Mouse (Mus musculus) MEL (cell line): ENCODE measurements around the gene Gas2. TPM values are rescaled to one million over a fixed set of nuclear protein-coding genes. Genes with fewer than 3 reads are reported as not detected.

ENCODE experiments used
- DNase-seq: peaks from one replicate; pipeline ENCODE4 v3.0.0; 2011; ENCODE audit warnings: low read depth, low spot score
- H3K27ac ChIP-seq: 2 replicates; pipeline ENCODE4 v1.5.1; 2012; ENCODE audit warnings: low read depth, mild to moderate bottlenecking, control low read depth, low read length, moderate library complexity; ENCODE audit not compliant: control insufficient read depth
- H3K27me3 ChIP-seq, 2 experiments: fragments of 150-350 bp in 1 of 2; sonication (generic) in 1 of 2; 2 replicates each; pipeline ENCODE4 v1.6.1; 2012; ENCODE audit warnings: low read length in 2 of 2, mild to moderate bottlenecking in 2 of 2, improper control_type of control experiment in 1 of 2, moderate library complexity in 1 of 2; ENCODE audit not compliant: insufficient read depth in 2 of 2, control insufficient read depth in 1 of 2
- H3K36me3 ChIP-seq, 2 experiments: 2 replicates each; pipeline ENCODE4 v1.6.1; 2012 to 2014; ENCODE audit warnings: low read length in 2 of 2, improper control_type of control experiment in 1 of 2, inconsistent platforms in 1 of 2, mild to moderate bottlenecking in 1 of 2; ENCODE audit not compliant: insufficient read depth in 2 of 2, control insufficient read depth in 1 of 2
- H3K4me1 ChIP-seq, 2 experiments: fragments of 150-350 bp in 1 of 2; sonication (generic) in 1 of 2; 2 replicates each; pipeline ENCODE4 v1.6.1; 2012; ENCODE audit warnings: low read length in 2 of 2, improper control_type of control experiment in 1 of 2, mild to moderate bottlenecking in 1 of 2; ENCODE audit not compliant: insufficient read depth in 2 of 2, control insufficient read depth in 1 of 2
- H3K4me3 ChIP-seq, 2 experiments: fragments of 150-350 bp in 1 of 2; sonication (generic) in 1 of 2; 2 replicates each; pipeline ENCODE4 v1.5.1; 2012; ENCODE audit warnings: low read depth in 2 of 2, low read length in 2 of 2, mild to moderate bottlenecking in 2 of 2, moderate library complexity in 2 of 2, control low read depth in 1 of 2, improper control_type of control experiment in 1 of 2; ENCODE audit not compliant: control insufficient read depth in 1 of 2, insufficient read depth in 1 of 2
- H3K79me2 ChIP-seq: 2 replicates; pipeline ENCODE4 v1.6.1; 2012; ENCODE audit warnings: mild to moderate bottlenecking, low read length, moderate library complexity; ENCODE audit not compliant: control insufficient read depth, poor library complexity, insufficient read depth
- H3K9ac ChIP-seq: 2 replicates; pipeline ENCODE4 v1.6.1; 2012; ENCODE audit warnings: low read depth, mild to moderate bottlenecking, control low read depth, low read length, moderate library complexity; ENCODE audit not compliant: control insufficient read depth, poor library complexity, severe bottlenecking
- H3K9me3 ChIP-seq: fragments of 150-350 bp; sonication (generic); replicated peaks from 2 replicates; pipeline ENCODE4 v1.6.1; 2012; ENCODE audit warnings: mild to moderate bottlenecking, low read length, improper control_type of control experiment, moderate library complexity; ENCODE audit not compliant: insufficient read depth
- BHLHE40 ChIP-seq: IDR thresholded peaks from 2 replicates; pipeline ENCODE4 v1.6.1; 2012; ENCODE audit warnings: low read depth, mild to moderate bottlenecking, inconsistent platforms, low read length, improper control_type of control experiment, borderline replicate concordance
- CHD2 ChIP-seq: IDR thresholded peaks from 2 replicates; pipeline ENCODE4 v1.6.1; 2011; ENCODE audit warnings: low read length, improper control_type of control experiment
- CTCF ChIP-seq, 3 experiments: IDR thresholded peaks in 2 of 3; conservative IDR thresholded peaks in 1 of 3; 2 replicates each; pipeline ENCODE4 v1.5.1; 2011 to 2012; ENCODE audit warnings: low read length in 3 of 3, low read depth in 2 of 3, mild to moderate bottlenecking in 2 of 3, improper control_type of control experiment in 1 of 3, inconsistent platforms in 1 of 3, mixed read lengths in 1 of 3, moderate library complexity in 1 of 3; ENCODE audit not compliant: control insufficient read depth in 1 of 3, insufficient read depth in 1 of 3, poor library complexity in 1 of 3, severe bottlenecking in 1 of 3
- ELF1 ChIP-seq: IDR thresholded peaks from 2 replicates; pipeline ENCODE4 v1.6.1; 2014; ENCODE audit warnings: low read depth, mild to moderate bottlenecking, inconsistent platforms, low read length, improper control_type of control experiment, moderate library complexity
- EP300 ChIP-seq, 2 experiments: IDR thresholded peaks; 2 replicates each; pipeline ENCODE4 v1.6.1; 2011; ENCODE audit warnings: improper control_type of control experiment in 2 of 2, low read length in 2 of 2, low read depth in 1 of 2, mild to moderate bottlenecking in 1 of 2
- GATA1 ChIP-seq: IDR thresholded peaks from 2 replicates; pipeline ENCODE4 v1.6.1; 2011; ENCODE audit warnings: low read depth, low read length, improper control_type of control experiment
- MXI1 ChIP-seq: IDR thresholded peaks from 2 replicates; pipeline ENCODE4 v1.6.1; 2011; ENCODE audit warnings: mild to moderate bottlenecking, low read depth, low read length, improper control_type of control experiment
- NRF1 ChIP-seq: IDR thresholded peaks from 2 replicates; pipeline ENCODE4 v1.6.1; 2014; ENCODE audit warnings: low read depth, mild to moderate bottlenecking, inconsistent platforms, low read length, improper control_type of control experiment, moderate library complexity; ENCODE audit not compliant: poor library complexity, insufficient read depth, severe bottlenecking
- POLR2AphosphoS5 ChIP-seq: IDR thresholded peaks from 2 replicates; pipeline ENCODE4 v1.6.1; 2012; ENCODE audit warnings: low read depth, borderline replicate concordance, mild to moderate bottlenecking, inconsistent platforms, low read length, moderate library complexity, mixed read lengths
- RAD21 ChIP-seq: IDR thresholded peaks from 2 replicates; pipeline ENCODE4 v1.6.1; 2011; ENCODE audit warnings: mild to moderate bottlenecking, low read depth, low read length, improper control_type of control experiment
- SIN3A ChIP-seq: IDR thresholded peaks from 2 replicates; pipeline ENCODE4 v1.6.1; 2012; ENCODE audit warnings: low read length, improper control_type of control experiment, inconsistent platforms
- SMC3 ChIP-seq: IDR thresholded peaks from 2 replicates; pipeline ENCODE4 v1.6.1; 2011; ENCODE audit warnings: low read depth, low read length, improper control_type of control experiment
- TCF12 ChIP-seq: IDR thresholded peaks from 2 replicates; pipeline ENCODE4 v1.6.1; 2014; ENCODE audit warnings: low read depth, mild to moderate bottlenecking, inconsistent platforms, low read length, improper control_type of control experiment, moderate library complexity
- USF1 ChIP-seq: IDR thresholded peaks from 2 replicates; pipeline ENCODE4 v1.6.1; 2014; ENCODE audit warnings: low read depth, mild to moderate bottlenecking, inconsistent platforms, low read length, improper control_type of control experiment, moderate library complexity
- USF2 ChIP-seq, 2 experiments: IDR thresholded peaks; 2 replicates each; pipeline ENCODE4 v1.6.1; 2011 to 2012; ENCODE audit warnings: improper control_type of control experiment in 2 of 2, low read length in 2 of 2, borderline replicate concordance in 1 of 2, inconsistent platforms in 1 of 2, low read depth in 1 of 2, mild to moderate bottlenecking in 1 of 2; ENCODE audit not compliant: insufficient read depth in 1 of 2
- ZC3H11A ChIP-seq: IDR thresholded peaks from 2 replicates; pipeline ENCODE4 v1.6.1; 2012; ENCODE audit warnings: low read depth, mild to moderate bottlenecking, inconsistent platforms, low read length, improper control_type of control experiment
- polyA plus RNA-seq, 2 experiments: library from polyadenylated mRNA; stranded (reverse) in 1 of 2; unstranded in 1 of 2; fragments of >175 nt in 1 of 2; fragments of >200 nt in 1 of 2; gene quantifications; 2 replicates each; pipeline versions ENCODE4 v1.2.1 to v1.2.4; 2012; ENCODE audit warnings: low replicate concordance in 2 of 2, low read depth in 1 of 2; ENCODE audit not compliant: insufficient read length in 2 of 2, insufficient read depth in 1 of 2, missing spikeins in 1 of 2
- total RNA-seq: library from RNA; depleted of rRNA; stranded (reverse); fragments of 300-350 nt; gene quantifications from 2 replicates; pipeline ENCODE4 v1.2.3, GENCODE M21; 2012

Gene Gas2
- total and polyA plus RNA-seq, 3 experiments = 10.8 to 21.2 TPM; not detected in 1

DNA sequence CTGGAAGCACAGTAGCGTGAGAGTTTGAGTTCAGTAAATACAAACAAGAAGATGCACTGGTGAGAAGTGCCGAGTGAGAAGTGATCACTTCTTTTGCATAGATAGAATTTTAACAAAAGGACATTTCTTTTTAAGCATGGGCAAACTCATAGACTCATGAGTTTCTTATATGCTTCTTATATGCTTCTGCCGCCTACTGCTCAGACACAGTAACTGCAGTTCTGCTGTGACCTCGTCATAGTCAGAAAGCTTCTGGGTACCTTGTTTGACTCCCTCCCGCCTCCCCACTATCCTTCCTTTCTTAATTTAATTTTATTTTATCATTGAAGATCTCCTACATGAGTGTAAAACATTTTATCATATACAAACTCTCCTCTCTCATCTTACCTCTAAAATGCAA lies 117.5 kb downstream of the Gas2 start:
- H3K27ac ChIP-seq = no peak overlapping the region
- peak; percentile 61 for DNase-seq
- H3K4me3 ChIP-seq = no peak overlapping the region
- peaks cover 12 to 13% of the 10 kb centered on the region in 2 experiments for H3K4me1 ChIP-seq
- TF ChIP-seq POLR2AphosphoS5 (no peak), SMC3 (peak; percentile 65), ZC3H11A (peak; percentile 20; the same call in 1 of the 2 replicates), RAD21 (peak; percentile 61), CTCF (IDR thresholded peaks at IDR 0.05 in 2 of 3, conservative IDR thresholded peaks at IDR 0.05 in 1 of 3; ENCODE audit: control insufficient read depth in 1 of 3, insufficient read depth in 1 of 3, low read depth in 2 of 3, low read length in 3 of 3, poor library complexity in 1 of 3, severe bottlenecking in 1 of 3) (peak; percentile 35 to 61 (median 52); a peak in 5 of 6 replicates)
- H3K27me3 ChIP-seq = no peaks in the 10 kb centered on the region
- H3K36me3 ChIP-seq = peaks cover 0 to 14% of the 10 kb centered on the region in 2 experiments; a peak in 2 of 4 replicates
- no peaks in the 10 kb centered on the region for H3K79me2 ChIP-seq
- no peaks in the 10 kb centered on the region for H3K9me3 ChIP-seq
- H3K9ac ChIP-seq = no peak overlapping the region

DNA sequence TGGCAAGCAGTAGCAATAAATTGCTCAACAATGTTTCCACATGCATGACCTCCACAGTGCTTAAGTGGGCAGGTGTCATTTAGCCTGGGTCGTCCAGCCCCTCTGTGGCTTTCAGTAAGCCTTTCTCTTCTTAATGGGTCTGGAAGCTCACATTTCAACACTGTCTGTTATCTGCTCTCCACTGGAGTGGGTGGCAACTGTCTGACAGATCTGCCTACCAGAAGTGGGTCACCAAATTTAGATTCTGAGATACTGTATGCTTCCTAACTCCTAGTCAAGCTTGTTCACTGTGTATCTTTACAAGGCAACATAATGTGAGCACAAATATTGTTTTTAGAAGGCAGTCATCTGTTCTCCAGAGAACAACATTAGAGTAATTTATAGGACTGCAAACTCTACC lies 120.5 kb downstream of the Gas2 start:
- Histone ChIP-seq H3K27ac (no peak overlapping the region), H3K9ac (no peak overlapping the region), H3K9me3 (no peaks in the 10 kb centered on the region), H3K4me3 (no peak overlapping the region), H3K27me3 (no peaks in the 10 kb centered on the region), H3K4me1 (peaks cover 20 to 25% of the 10 kb centered on the region in 2 experiments), H3K36me3 (peaks cover 0 to 29% of the 10 kb centered on the region in 2 experiments; a peak in 2 of 4 replicates), H3K79me2 (no peaks in the 10 kb centered on the region)
- DNase-seq = peak; percentile 46
- TF ChIP-seq USF2 (IDR thresholded peaks at IDR 0.05; ENCODE audit: borderline replicate concordance in 1 of 2, insufficient read depth in 1 of 2, low read depth in 1 of 2, low read length in 2 of 2) = no peak
- TF ChIP-seq EP300 (IDR thresholded peaks at IDR 0.05; ENCODE audit: low read depth in 1 of 2, low read length in 2 of 2) = peak in 1 of 2 experiments; percentile 45; a peak in 1 of 4 replicates
- TF ChIP-seq RAD21 = no peak
- TF ChIP-seq SIN3A = no peak
- no peak for TF ChIP-seq TCF12
- peak; percentile 40; the same call in 1 of the 2 replicates for TF ChIP-seq GATA1
- TF ChIP-seq CHD2 = no peak
- peak; percentile 13; the same call in 1 of the 2 replicates for TF ChIP-seq MXI1
- no peak for TF ChIP-seq BHLHE40

DNA sequence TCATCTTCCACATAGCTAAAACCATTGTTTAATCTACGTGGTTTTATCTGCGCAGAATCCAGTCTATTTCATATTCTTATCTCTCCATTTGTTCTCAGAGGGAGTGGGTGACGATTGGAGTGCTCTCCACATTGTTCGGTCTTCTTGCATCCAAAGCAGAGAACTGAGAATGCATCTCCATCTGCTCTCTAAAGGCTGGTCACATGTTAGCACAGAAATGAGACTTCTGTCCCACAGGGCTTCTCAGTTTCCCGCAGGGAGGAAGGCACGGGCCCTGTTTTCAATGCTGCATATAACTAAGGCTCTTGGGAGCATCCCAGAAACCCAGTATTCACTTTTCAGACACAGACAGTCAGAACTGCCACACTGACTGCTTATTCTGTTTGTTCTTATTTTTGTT lies 123.9 kb downstream of the Gas2 start:
- Histone ChIP-seq H3K4me1 (peaks cover 22 to 34% of the 10 kb centered on the region in 2 experiments), H3K4me3 (no peak overlapping the region)

More for the DNA sequence above, 123.9 kb downstream of the Gas2 start:
- Histone ChIP-seq H3K9me3 (no peaks in the 10 kb centered on the region), H3K27me3 (no peaks in the 10 kb centered on the region), H3K36me3 (peaks cover 0 to 34% of the 10 kb centered on the region in 2 experiments; a peak in 2 of 4 replicates), H3K79me2 (no peaks in the 10 kb centered on the region), H3K9ac (no peak overlapping the region), H3K27ac (no peak overlapping the region)
- TF ChIP-seq ELF1 (no peak), GATA1 (0 out of 2 replicates have a peak, but pooled peaks have one; percentile 29), NRF1 (peak; percentile 36; the same call in 1 of the 2 replicates), USF1 (no peak), BHLHE40 (no peak)
- peak; percentile 15 for DNase-seq
